Mouse (Mus musculus): ENCODE results near the gene Usp3.

Gene Usp3

GRCm38 (mm10) chr9:66592708-66593612 is at the start of gene Usp3:
TSS of gene Usp3 (minus strand) at chr9:66593142.
- peak; percentile 94 for DNase-seq (ENCODE audit: low read depth)

- no peak for DNase-seq (ENCODE audit: low read depth)
Observed at GRCm38 (mm10) chr9:66640491-66640890, 47.5 kb upstream of the Usp3 start.

GRCm38 (mm10) chr9:66639626-66640025 is 46.7 kb upstream of the Usp3 start:
- no peak for DNase-seq (ENCODE audit: low read depth)

GRCm38 (mm10) chr9:66632441-66632840 is 39.5 kb upstream of the Usp3 start:
- DNase-seq (ENCODE audit: low read depth) = no peak

GRCm38 (mm10) chr9:66630931-66631330 is 38.0 kb upstream of the Usp3 start:
- DNase-seq (ENCODE audit: low read depth) = no peak

- no peak for DNase-seq (ENCODE audit: low read depth)
Observed at GRCm38 (mm10) chr9:66626661-66627060, 33.7 kb upstream of the Usp3 start.

- no peak for DNase-seq (ENCODE audit: low read depth)
Observed at GRCm38 (mm10) chr9:66625974-66626530, 33.1 kb upstream of the Usp3 start.

- no peak for DNase-seq (ENCODE audit: low read depth)
Observed at GRCm38 (mm10) chr9:66624873-66625272, 31.9 kb upstream of the Usp3 start.

GRCm38 (mm10) chr9:66623627-66624026 is 30.7 kb upstream of the Usp3 start:
- DNase-seq (ENCODE audit: low read depth) = no peak

GRCm38 (mm10) chr9:66620581-66620981 is 27.6 kb upstream of the Usp3 start:
- peak; percentile 51 for DNase-seq (ENCODE audit: low read depth)

- DNase-seq (ENCODE audit: low read depth) = no peak
Observed at GRCm38 (mm10) chr9:66620055-66620454, 27.1 kb upstream of the Usp3 start.

- no peak for DNase-seq (ENCODE audit: low read depth)
Observed at GRCm38 (mm10) chr9:66617812-66618211, 24.9 kb upstream of the Usp3 start.

- DNase-seq (ENCODE audit: low read depth) = no peak
Observed at GRCm38 (mm10) chr9:66616858-66617257, 23.9 kb upstream of the Usp3 start.

- no peak for DNase-seq (ENCODE audit: low read depth)
Observed at GRCm38 (mm10) chr9:66615141-66615540, 22.2 kb upstream of the Usp3 start.

- no peak for DNase-seq (ENCODE audit: low read depth)
Observed at GRCm38 (mm10) chr9:66614547-66614946, 21.6 kb upstream of the Usp3 start.

- DNase-seq (ENCODE audit: low read depth) = no peak
Observed at GRCm38 (mm10) chr9:66613667-66614066, 20.7 kb upstream of the Usp3 start.

- peak; percentile 80 for DNase-seq (ENCODE audit: low read depth)
Observed at GRCm38 (mm10) chr9:66611478-66612093, 18.6 kb upstream of the Usp3 start.

- no peak for DNase-seq (ENCODE audit: low read depth)
Observed at GRCm38 (mm10) chr9:66608817-66609345, 15.9 kb upstream of the Usp3 start.

GRCm38 (mm10) chr9:66606851-66607250 is 13.9 kb upstream of the Usp3 start:
- DNase-seq (ENCODE audit: low read depth) = no peak

GRCm38 (mm10) chr9:66605876-66606750 is 13.2 kb upstream of the Usp3 start:
- DNase-seq (ENCODE audit: low read depth) = no peak

- no peak for DNase-seq (ENCODE audit: low read depth)
Observed at GRCm38 (mm10) chr9:66604349-66605206, 11.6 kb upstream of the Usp3 start.
